Mouse (Mus musculus) heart, postnatal 0 days (tissue): ENCODE measurements around the gene Mlxip.

Experiments used
- CTCF ChIP-seq: IDR thresholded peaks from 2 replicates; pipeline ENCODE4 v1.5.1; 2016; ENCODE audit warnings: antibody characterized with exemption, control low read depth, low read depth
- EP300 ChIP-seq: IDR thresholded peaks from 2 replicates; pipeline ENCODE4 v1.6.1; 2016; ENCODE audit warnings: antibody characterized with exemption, low read depth

DNA sequence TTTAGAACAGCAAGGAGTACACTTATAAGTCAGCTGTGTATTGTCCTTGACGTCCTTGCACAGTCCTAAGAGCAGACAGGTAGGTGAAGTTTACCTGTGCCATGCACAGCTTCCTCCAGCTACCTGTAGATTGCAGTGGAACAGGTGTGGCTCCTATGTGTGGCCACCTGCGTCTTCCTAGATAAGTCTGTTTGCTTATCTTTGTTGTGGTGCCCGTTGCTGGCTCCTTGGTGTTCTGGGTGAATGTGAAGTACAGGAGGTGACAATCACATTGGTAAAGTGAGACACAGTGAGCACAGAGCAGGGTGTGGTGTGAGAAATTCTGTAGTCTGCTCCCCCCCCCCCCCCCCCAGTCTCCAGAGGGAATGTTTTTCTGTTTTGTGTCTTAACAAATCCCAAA lies 21.6 kb downstream of the Mlxip start:
- TF ChIP-seq CTCF (no peak), EP300 (no peak)
